In the genomic region with DNA sequence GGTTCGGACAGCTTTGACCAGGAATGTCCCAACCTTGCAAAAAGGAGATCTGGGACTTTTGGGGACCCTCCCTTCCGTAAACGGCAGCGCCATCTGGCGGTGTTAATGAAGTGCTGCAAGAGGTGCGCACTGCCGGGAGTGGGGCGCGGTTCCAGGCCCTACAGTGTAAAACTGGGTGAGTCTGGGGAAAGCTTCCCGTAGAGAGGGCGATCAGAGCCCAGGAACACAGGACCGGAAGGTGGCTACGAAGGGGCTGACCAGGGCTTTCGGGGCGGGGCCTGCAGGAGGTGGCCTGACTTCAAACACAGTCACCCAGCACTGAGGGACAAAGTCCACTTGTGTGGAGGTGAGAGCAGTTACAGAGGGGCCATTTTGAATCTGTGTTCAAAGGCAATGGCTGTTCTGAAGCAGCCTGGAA, we compare ENCODE assay signal across 8 mouse cellular contexts. TPM values are rescaled to one million over a fixed set of nuclear protein-coding genes. Genes with fewer than 3 reads are reported as not detected.
DNase-seq lines count a peak whose midpoint lies in the region; ATAC-seq and TF ChIP-seq lines count a peak whose summit lies in the region.

No protein-coding gene starts in this region.

- TF ChIP-seq CTCF in layer of hippocampus, adult 2 months (conservative IDR thresholded peaks at IDR 0.05): peak; percentile 92
- peak; percentile 86 for TF ChIP-seq CTCF in hindbrain, postnatal 0 days (IDR thresholded peaks at IDR 0.05; ENCODE audit: low read depth)

- no peaks in the 10 kb centered on the region for H3K79me2 ChIP-seq in myocyte (ENCODE audit: control insufficient read depth, insufficient read depth)

- no peak overlapping the region for H3K27ac ChIP-seq in layer of hippocampus, adult 2 months
- H3K27ac ChIP-seq in forebrain, embryonic 13.5 days: no peak overlapping the region
- no peak overlapping the region for H3K27ac ChIP-seq in hindbrain, postnatal 0 days
- peak overlapping the region; percentile 57 for H3K27ac ChIP-seq in liver, embryonic 11.5 days (ENCODE audit: low read depth, low read length)

- ATAC-seq in forebrain, embryonic 13.5 days: peak; percentile 56; the same call in 1 of the 2 replicates
- ATAC-seq in hindbrain, postnatal 0 days: peak; percentile 49
- peak; percentile 78 for ATAC-seq in liver, embryonic 11.5 days (replicated peaks; ENCODE audit: low FRiP score)

- TF ChIP-seq POLR2A in myocyte (IDR thresholded peaks at IDR 0.05; ENCODE audit: insufficient read length, low read depth): no peak

- H3K4me2 ChIP-seq in forebrain, embryonic 13.5 days: peak overlapping the region; percentile 70
- peak overlapping the region; percentile 63; the same call in 1 of the 2 replicates for H3K4me2 ChIP-seq in hindbrain, postnatal 0 days (ENCODE audit: low read depth, low read length)
- peak overlapping the region; percentile 62 for H3K4me2 ChIP-seq in liver, embryonic 11.5 days
- H3K4me2 ChIP-seq in myocyte (ENCODE audit: low read depth): peak overlapping the region; percentile 98

- no peak overlapping the region for H3K4me3 ChIP-seq in layer of hippocampus, adult 2 months
- H3K4me3 ChIP-seq in forebrain, embryonic 13.5 days: peak overlapping the region; percentile 41; the same call in 1 of the 2 replicates
- H3K4me3 ChIP-seq in hindbrain, postnatal 0 days (ENCODE audit: low read length): peak overlapping the region; percentile 10; the same call in 1 of the 2 replicates
- H3K4me3 ChIP-seq in liver, embryonic 11.5 days (ENCODE audit: low read depth, low read length): peak overlapping the region; percentile 32
- H3K4me3 ChIP-seq in myocyte: peak overlapping the region; percentile 1

- 2% methylated on average over 15 of the region's 15 CpGs for WGBS in forebrain, embryonic 13.5 days
- WGBS in hindbrain, postnatal 0 days: 3% methylated on average over 15 of the region's 15 CpGs
- WGBS in liver, embryonic 11.5 days: 1% methylated on average over 15 of the region's 15 CpGs

- H3K4me1 ChIP-seq in forebrain, embryonic 13.5 days: peaks cover 48% of the 10 kb centered on the region
- peaks cover 5% of the 10 kb centered on the region; the same call in 1 of the 2 replicates for H3K4me1 ChIP-seq in hindbrain, postnatal 0 days (ENCODE audit: insufficient read depth, low read length)
- peaks cover 18% of the 10 kb centered on the region for H3K4me1 ChIP-seq in liver, embryonic 11.5 days (replicated peaks; ENCODE audit: control insufficient read depth, insufficient read depth, low read length)

- H3K9ac ChIP-seq in forebrain, embryonic 13.5 days: no peak overlapping the region
- H3K9ac ChIP-seq in hindbrain, postnatal 0 days (replicated peaks; ENCODE audit: low read length): no peak overlapping the region
- H3K9ac ChIP-seq in liver, embryonic 11.5 days (ENCODE audit: low read depth, low read length): no peak overlapping the region

- no peak overlapping the region for H3ac ChIP-seq in myocyte (ENCODE audit: control insufficient read depth, insufficient read length)

- H3K36me3 ChIP-seq in forebrain, embryonic 13.5 days (ENCODE audit: poor library complexity, severe bottlenecking): no peaks in the 10 kb centered on the region
- H3K36me3 ChIP-seq in hindbrain, postnatal 0 days (ENCODE audit: insufficient read depth, low read length): no peaks in the 10 kb centered on the region
- no peaks in the 10 kb centered on the region for H3K36me3 ChIP-seq in liver, embryonic 11.5 days (ENCODE audit: control insufficient read depth, insufficient read depth, low read length)
- H3K36me3 ChIP-seq in myocyte (ENCODE audit: control insufficient read depth, insufficient read depth): no peaks in the 10 kb centered on the region

- H3K27me3 ChIP-seq in forebrain, embryonic 13.5 days: peaks cover 58% of the 10 kb centered on the region
- H3K27me3 ChIP-seq in hindbrain, postnatal 0 days (ENCODE audit: insufficient read depth, low read length): peaks cover 34% of the 10 kb centered on the region
- peaks cover 67% of the 10 kb centered on the region for H3K27me3 ChIP-seq in liver, embryonic 11.5 days (replicated peaks; ENCODE audit: control insufficient read depth, insufficient read depth, low read length)
- H3K27me3 ChIP-seq in myocyte (ENCODE audit: control insufficient read depth, insufficient read depth, insufficient read length): peaks cover 39% of the 10 kb centered on the region

- no peaks in the 10 kb centered on the region for H3K9me3 ChIP-seq in forebrain, embryonic 13.5 days (replicated peaks)
- no peaks in the 10 kb centered on the region for H3K9me3 ChIP-seq in hindbrain, postnatal 0 days (ENCODE audit: low read length)
- H3K9me3 ChIP-seq in liver, embryonic 11.5 days (ENCODE audit: control insufficient read depth, low read length): no peaks in the 10 kb centered on the region

- DNase-seq in layer of hippocampus, adult 2 months (ENCODE audit: low spot score in 2 of 2): peak; percentile 28 to 53
- no peak for DNase-seq in layer of hippocampus, adult 8-10 months (ENCODE audit: low spot score in 2 of 2)
- peak; percentile 13 for DNase-seq in T-cell, adult 2 months (ENCODE audit: low spot score)
- peak; percentile 64 for DNase-seq in hindbrain, postnatal 0 days (ENCODE audit: low spot score)
- peak; percentile 78 for DNase-seq in liver, embryonic 11.5 days (ENCODE audit: low spot score)
- peak; percentile 51 to 68 for DNase-seq in urinary bladder, postnatal 4 days (ENCODE audit: low spot score in 2 of 2)

TF ChIP-seq in myocyte, 11 proteins besides CTCF, POLR2A, EP300 and RAD21:
- TF ChIP-seq TCF12 (IDR thresholded peaks at IDR 0.05; ENCODE audit: insufficient read depth, poor library complexity, severe bottlenecking) (no peak), USF1 (IDR thresholded peaks at IDR 0.05; ENCODE audit: low read depth) (no peak), MYOG (IDR thresholded peaks at IDR 0.05; ENCODE audit: control insufficient read depth in 1 of 3, insufficient read depth in 1 of 3, insufficient read length in 2 of 3, low read depth in 2 of 3) (no peak), E2F4 (IDR thresholded peaks at IDR 0.05; ENCODE audit: insufficient read depth) (no peak), MAX (IDR thresholded peaks at IDR 0.05; ENCODE audit: low read depth) (no peak), CEBPB (IDR thresholded peaks at IDR 0.05; ENCODE audit: insufficient read depth, poor library complexity, severe bottlenecking) (no peak), MYOD1 (IDR thresholded peaks at IDR 0.05; ENCODE audit: control insufficient read depth in 1 of 3, insufficient read length in 2 of 3, low read depth in 2 of 3) (no peak), SRF (IDR thresholded peaks at IDR 0.05; ENCODE audit: control insufficient read depth, insufficient read length, low read depth) (no peak)

RNA-seq across cellular contexts. Expression of gene Dnajc22, which starts 6.2 kb away (rescaled TPM):
- under 1 TPM in 1 of 2 experiments, not detected in 1; 0.31 TPM for total RNA-seq in layer of hippocampus, adult 2 months (2021)
- total RNA-seq in layer of hippocampus, adult 8-10 months (2022): under 1 TPM in 3 of 4 experiments, not detected in 1; 0.31 to 0.39 (median 0.34) TPM
- polyA plus RNA-seq in forebrain, embryonic 13.5 days (2015; fragmentation: Nextera tagmentation; extraction: Ambion mirVana): 0.25 and 0.84 TPM in 2 replicates
- 0.68 and 0.99 TPM in 2 replicates for total RNA-seq in hindbrain, postnatal 0 days (2014; rRNA removed)
- polyA plus RNA-seq in hindbrain, postnatal 0 days (2015; fragmentation: Nextera tagmentation; extraction: Ambion mirVana): 0.45 and 0.48 TPM in 2 replicates
- 17.1 and 19.8 TPM in 2 replicates for polyA plus RNA-seq in liver, embryonic 11.5 days (2014; fragmentation: Nextera tagmentation; extraction: Ambion mirVana)
- 0.78 TPM for polyA plus RNA-seq in myocyte (2012; fragmentation: generic; extraction: Trizol)

RNA-seq across cellular contexts. Expression of gene C1ql4, which starts 11.5 kb away (rescaled TPM):
- total RNA-seq in layer of hippocampus, adult 2 months (2021): not detected
- total RNA-seq in layer of hippocampus, adult 8-10 months (2022): under 1 TPM in 1 of 4 experiments, not detected in 3; 0.21 TPM
- polyA plus RNA-seq in forebrain, embryonic 13.5 days (2015; fragmentation: Nextera tagmentation; extraction: Ambion mirVana): 0.39 TPM in 1 of 2 replicates, not detected in the other
- 8.6 and 11.9 TPM in 2 replicates for total RNA-seq in hindbrain, postnatal 0 days (2014; rRNA removed)
- polyA plus RNA-seq in hindbrain, postnatal 0 days (2015; fragmentation: Nextera tagmentation; extraction: Ambion mirVana): 4.3 and 5.7 TPM in 2 replicates
- polyA plus RNA-seq in liver, embryonic 11.5 days (2014; fragmentation: Nextera tagmentation; extraction: Ambion mirVana): 0.25 TPM in 1 of 2 replicates, not detected in the other
- 0.10 TPM for polyA plus RNA-seq in myocyte (2012; fragmentation: generic; extraction: Trizol)

RNA-seq across cellular contexts. Expression of gene Troap, which starts 24.8 kb away (rescaled TPM):
- under 1 TPM; 0.36 to 0.64 TPM for total RNA-seq in layer of hippocampus, adult 2 months (2021)
- total RNA-seq in layer of hippocampus, adult 8-10 months (2022): under 1 TPM; 0.33 to 0.66 (median 0.46) TPM
- polyA plus RNA-seq in forebrain, embryonic 13.5 days (2015; fragmentation: Nextera tagmentation; extraction: Ambion mirVana): 37.8 and 38.6 TPM in 2 replicates
- total RNA-seq in hindbrain, postnatal 0 days (2014; rRNA removed): 4.3 and 10.5 TPM in 2 replicates
- polyA plus RNA-seq in hindbrain, postnatal 0 days (2015; fragmentation: Nextera tagmentation; extraction: Ambion mirVana): 4.5 and 6.4 TPM in 2 replicates
- polyA plus RNA-seq in liver, embryonic 11.5 days (2014; fragmentation: Nextera tagmentation; extraction: Ambion mirVana): 26.5 and 27.8 TPM in 2 replicates
- 18.6 TPM for polyA plus RNA-seq in myocyte (2012; fragmentation: generic; extraction: Trizol)

RNA-seq across cellular contexts. Expression of gene Spats2, which starts 26.6 kb away (rescaled TPM):
- 10 to 100 TPM; 29.2 to 30.9 TPM for total RNA-seq in layer of hippocampus, adult 2 months (2021)
- 10 to 100 TPM; 29.6 to 31.8 (median 30.0) TPM for total RNA-seq in layer of hippocampus, adult 8-10 months (2022)
- polyA plus RNA-seq in forebrain, embryonic 13.5 days (2015; fragmentation: Nextera tagmentation; extraction: Ambion mirVana): 44.6 and 46.2 TPM in 2 replicates
- 23.6 and 25.8 TPM in 2 replicates for total RNA-seq in hindbrain, postnatal 0 days (2014; rRNA removed)
- polyA plus RNA-seq in hindbrain, postnatal 0 days (2015; fragmentation: Nextera tagmentation; extraction: Ambion mirVana): 23.4 and 23.6 TPM in 2 replicates
- polyA plus RNA-seq in liver, embryonic 11.5 days (2014; fragmentation: Nextera tagmentation; extraction: Ambion mirVana): 32.9 and 35.0 TPM in 2 replicates
- 39.1 TPM for polyA plus RNA-seq in myocyte (2012; fragmentation: generic; extraction: Trizol)

RNA-seq across cellular contexts. Expression of gene Prph, which starts 44.2 kb away (rescaled TPM):
- total RNA-seq in layer of hippocampus, adult 2 months (2021): under 1 TPM; 0.67 to 0.83 TPM
- total RNA-seq in layer of hippocampus, adult 8-10 months (2022): 1 to 10 TPM in 3 of 4 experiments, under 1 TPM in 1; 0.96 to 1.9 (median 1.4) TPM
- 0.94 and 1.6 TPM in 2 replicates for polyA plus RNA-seq in forebrain, embryonic 13.5 days (2015; fragmentation: Nextera tagmentation; extraction: Ambion mirVana)
- total RNA-seq in hindbrain, postnatal 0 days (2014; rRNA removed): 62.6 and 70.9 TPM in 2 replicates
- 50.0 and 53.5 TPM in 2 replicates for polyA plus RNA-seq in hindbrain, postnatal 0 days (2015; fragmentation: Nextera tagmentation; extraction: Ambion mirVana)
- 0.36 and 0.90 TPM in 2 replicates for polyA plus RNA-seq in liver, embryonic 11.5 days (2014; fragmentation: Nextera tagmentation; extraction: Ambion mirVana)
- polyA plus RNA-seq in myocyte (2012; fragmentation: generic; extraction: Trizol): 0.98 TPM

Comparison
In these comparisons a context has a peak if more than half of its experiments do, and no peak if none do; other contexts are left out.
1. DNase-seq: peak in layer of hippocampus, adult 2 months (2 of 2), T-cell, adult 2 months (single experiment), hindbrain, postnatal 0 days (single experiment), liver, embryonic 11.5 days (single experiment) and urinary bladder, postnatal 4 days (2 of 2); none in layer of hippocampus, adult 8-10 months (0 of 2).
2. Peak in every context shown above with its lines, with median percentiles within 50 percentile points of each other: ATAC-seq and H3K4me2 ChIP-seq.